Mouse (Mus musculus) bone marrow, adult 2 months (tissue): ENCODE measurements around the gene Ndufaf5. TPM values are rescaled to one million over a fixed set of nuclear protein-coding genes. Genes with fewer than 3 reads are reported as not detected.

Experiments used
- H3K27ac ChIP-seq: fragments of 200-500 bp; 2 replicates; pipeline ENCODE4 v1.5.1; 2012; ENCODE audit warnings: low read depth, mild to moderate bottlenecking, control low read depth, inconsistent platforms, low read length; ENCODE audit not compliant: control insufficient read depth, poor library complexity, insufficient read depth
- H3K4me1 ChIP-seq: fragments of 200-500 bp; 2 replicates; pipeline ENCODE4 v1.6.1; 2011; ENCODE audit warnings: low read length; ENCODE audit not compliant: control insufficient read depth, insufficient read depth
- H3K4me3 ChIP-seq: fragments of 200-500 bp; replicated peaks from 2 replicates; pipeline ENCODE3; 2011; ENCODE audit warnings: mild to moderate bottlenecking, low read depth, low read length, control low read depth; ENCODE audit not compliant: control insufficient read depth
- CTCF ChIP-seq: fragments of 200-500 bp; IDR thresholded peaks from 2 replicates; pipeline ENCODE4 v1.5.1; 2011; ENCODE audit warnings: low read length, control low read depth; ENCODE audit not compliant: control insufficient read depth, insufficient read depth
- POLR2A ChIP-seq: fragments of 200-500 bp; IDR thresholded peaks from 2 replicates; pipeline ENCODE4 v1.6.1; 2011; ENCODE audit warnings: low read depth, mild to moderate bottlenecking, control low read depth, low read length, borderline replicate concordance; ENCODE audit not compliant: control insufficient read depth
- WGBS: fragments of 180-500 bp; shearing (Covaris S2); methylation state at CpG from one replicate; pipeline ENCODE4 v1.1.7; 2018; 5-methylcytosine and 5-hydroxymethylcytosine counted together
- polyA plus RNA-seq: library from polyadenylated mRNA; stranded (reverse); fragments of >200 nt; gene quantifications from 2 replicates; pipeline ENCODE4 v1.2.4, GENCODE M21; 2011; ENCODE audit warnings: low replicate concordance; ENCODE audit not compliant: missing spikeins, insufficient read depth, insufficient read length

Ndufaf5 gene
- polyA plus RNA-seq, 1 experiment = 6.5 TPM

DNA sequence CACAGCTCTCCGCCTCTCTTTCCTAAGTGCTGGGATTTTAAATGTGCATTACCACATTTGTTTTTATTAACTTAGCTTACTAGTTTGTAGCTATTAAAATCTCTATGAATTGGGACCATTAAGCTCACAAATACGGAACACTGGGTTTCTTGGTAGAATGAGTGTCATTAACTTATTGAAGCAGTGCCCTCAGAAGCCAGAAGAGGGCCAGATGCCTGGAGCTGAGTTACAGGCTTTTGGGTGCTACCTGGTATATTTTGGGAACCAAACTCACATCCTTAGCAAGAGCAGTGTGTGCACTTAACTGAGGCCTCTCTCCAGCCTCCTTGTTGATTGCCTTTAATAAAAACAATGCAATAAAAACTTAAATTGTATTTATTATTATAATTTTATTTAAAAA is 30.3 kb downstream of the Ndufaf5 start:
- 73% methylated on average over 2 of the region's 2 CpGs for WGBS
- H3K4me3 ChIP-seq = no peak overlapping the region
- no peaks in the 10 kb centered on the region for H3K4me1 ChIP-seq
- no peak overlapping the region for H3K27ac ChIP-seq
- TF ChIP-seq CTCF = no peak
- no peak for TF ChIP-seq POLR2A

- Histone ChIP-seq H3K4me3 (no peak overlapping the region), H3K27ac (no peak overlapping the region), H3K4me1 (no peaks in the 10 kb centered on the region)
- TF ChIP-seq POLR2A = no peak
- no peak for TF ChIP-seq CTCF
- 71% methylated on average over 5 of the region's 5 CpGs for WGBS
These were observed 32.1 kb downstream of the Ndufaf5 start for GRCm38 (mm10) chr2:140202573-140202972.

- TF ChIP-seq CTCF (no peak), POLR2A (no peak)
- H3K27ac ChIP-seq = no peak overlapping the region
- 90% methylated on average over 7 of the region's 7 CpGs for WGBS
- no peak overlapping the region for H3K4me3 ChIP-seq
- H3K4me1 ChIP-seq = no peaks in the 10 kb centered on the region
These were observed 33.3 kb downstream of the Ndufaf5 start for GRCm38 (mm10) chr2:140203756-140204155.

- no peaks in the 10 kb centered on the region for H3K4me1 ChIP-seq
- TF ChIP-seq POLR2A (no peak), CTCF (no peak)
- H3K27ac ChIP-seq = no peak overlapping the region
- H3K4me3 ChIP-seq = no peak overlapping the region
- whole genome bisulfite sequencing = 80% methylated on average over 4 of the region's 4 CpGs
These were observed 44.1 kb downstream of the Ndufaf5 start for GRCm38 (mm10) chr2:140214519-140215027.

DNA sequence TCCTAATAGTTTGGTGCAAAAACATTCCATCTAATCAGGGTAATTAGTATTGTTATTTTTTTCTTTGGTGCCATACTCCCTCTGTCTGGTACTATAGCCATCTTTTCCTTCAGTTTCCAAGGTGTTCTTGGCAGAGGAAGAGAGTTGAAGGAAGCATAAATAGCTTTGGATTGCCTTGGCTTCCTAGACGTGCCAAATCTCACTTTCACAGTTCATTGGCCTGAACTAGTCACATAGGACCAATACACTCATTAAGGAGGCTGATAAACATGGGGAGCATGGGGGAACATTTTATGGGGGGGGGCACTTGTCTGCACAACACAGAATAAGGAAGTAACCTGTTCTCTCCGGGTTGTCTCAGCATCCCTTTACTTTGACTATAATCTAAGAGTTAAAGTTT is 45.0 kb downstream of the Ndufaf5 start:
- Histone ChIP-seq H3K4me1 (no peaks in the 10 kb centered on the region), H3K27ac (no peak overlapping the region), H3K4me3 (no peak overlapping the region)
- TF ChIP-seq CTCF = no peak
- no peak for TF ChIP-seq POLR2A
- WGBS = 48% methylated on average over 2 of the region's 2 CpGs

DNA sequence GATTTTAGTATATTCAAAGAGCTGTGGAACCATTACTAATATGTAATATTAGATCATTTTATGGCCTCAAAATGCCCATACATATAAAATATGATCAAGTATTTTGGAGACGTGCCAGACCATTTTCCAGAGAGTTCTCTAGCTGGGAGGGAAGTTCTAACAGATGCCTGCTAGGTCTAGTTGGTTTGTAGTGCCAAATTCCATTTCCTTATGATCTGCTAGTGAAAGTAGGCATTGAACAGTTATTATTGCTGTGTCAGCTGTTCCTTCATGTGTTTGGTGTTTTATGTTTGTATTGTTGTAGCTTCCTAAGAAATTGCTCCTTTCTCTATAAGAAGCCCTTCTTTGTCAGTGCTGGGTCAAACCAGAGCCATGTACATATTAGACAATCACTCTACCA is 45.5 kb downstream of the Ndufaf5 start:
- WGBS = 56% methylated on average over 1 of the region's 1 CpGs
- H3K4me1 ChIP-seq = no peaks in the 10 kb centered on the region
- H3K4me3 ChIP-seq = no peak overlapping the region
- H3K27ac ChIP-seq = no peak overlapping the region
- TF ChIP-seq CTCF (no peak), POLR2A (no peak)

DNA sequence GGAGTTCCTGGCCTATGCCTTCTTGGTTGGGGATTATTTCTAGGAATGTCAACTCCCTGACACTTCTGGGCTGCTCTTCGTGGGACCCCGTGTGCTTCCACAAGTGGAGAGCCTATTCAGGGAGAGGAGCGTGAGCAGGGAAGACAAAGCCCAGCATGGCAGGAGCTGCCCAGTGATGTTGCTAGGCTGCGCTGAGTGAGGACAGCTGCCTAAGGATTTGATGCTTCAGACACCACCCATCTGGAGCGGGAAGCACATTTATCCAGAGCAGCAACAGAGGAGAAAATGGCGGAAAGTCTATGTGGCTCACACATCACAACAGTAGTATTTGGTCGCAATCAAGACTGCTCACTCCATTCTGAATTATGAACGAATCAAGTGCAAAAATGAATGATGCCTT is 49.9 kb downstream of the Ndufaf5 start:
- TF ChIP-seq CTCF (no peak), POLR2A (no peak)
- Histone ChIP-seq H3K4me3 (no peak overlapping the region), H3K27ac (no peak overlapping the region), H3K4me1 (no peaks in the 10 kb centered on the region)
- WGBS = 81% methylated on average over 8 of the region's 8 CpGs

DNA sequence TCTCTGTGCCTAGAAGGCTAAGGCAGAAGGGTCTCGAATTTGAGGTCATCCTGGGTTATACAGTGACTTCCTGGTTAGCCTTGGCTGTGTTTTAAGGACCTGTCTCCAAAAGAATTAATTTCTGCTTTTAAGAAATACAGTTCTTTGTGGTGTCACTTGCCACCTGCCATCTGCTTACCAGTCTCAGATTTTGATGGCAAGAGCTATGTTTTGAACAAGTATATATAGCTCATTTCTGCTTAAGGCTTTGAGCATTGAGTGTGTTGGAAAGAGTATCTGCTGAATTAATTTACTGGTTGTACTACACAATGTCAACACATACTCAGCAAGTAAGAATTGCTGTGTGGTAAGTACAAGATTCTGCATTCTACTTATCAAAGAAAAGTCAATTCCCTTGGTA is 59.8 kb downstream of the Ndufaf5 start:
- H3K4me3 ChIP-seq = no peak overlapping the region
- H3K4me1 ChIP-seq = no peaks in the 10 kb centered on the region
- 42% methylated on average over 1 of the region's 1 CpGs for WGBS
- no peak overlapping the region for H3K27ac ChIP-seq
- TF ChIP-seq POLR2A (no peak), CTCF (no peak)

- WGBS = 62% methylated on average over 6 of the region's 6 CpGs
- H3K4me3 ChIP-seq = no peak overlapping the region
- TF ChIP-seq POLR2A (no peak), CTCF (no peak)
- no peaks in the 10 kb centered on the region for H3K4me1 ChIP-seq
- no peak overlapping the region for H3K27ac ChIP-seq
These were observed 66.8 kb downstream of the Ndufaf5 start for GRCm38 (mm10) chr2:140237245-140237644.
